Mouse (Mus musculus) embryo, embryonic 11.5 days (tissue): ENCODE results near the gene 2810459M11Rik.

Experiments
- DNase-seq: peaks from one replicate; pipeline ENCODE4 v3.0.0-alpha.2; 2012; ENCODE audit warnings: low read depth, low spot score

The 2810459M11Rik gene

DNA sequence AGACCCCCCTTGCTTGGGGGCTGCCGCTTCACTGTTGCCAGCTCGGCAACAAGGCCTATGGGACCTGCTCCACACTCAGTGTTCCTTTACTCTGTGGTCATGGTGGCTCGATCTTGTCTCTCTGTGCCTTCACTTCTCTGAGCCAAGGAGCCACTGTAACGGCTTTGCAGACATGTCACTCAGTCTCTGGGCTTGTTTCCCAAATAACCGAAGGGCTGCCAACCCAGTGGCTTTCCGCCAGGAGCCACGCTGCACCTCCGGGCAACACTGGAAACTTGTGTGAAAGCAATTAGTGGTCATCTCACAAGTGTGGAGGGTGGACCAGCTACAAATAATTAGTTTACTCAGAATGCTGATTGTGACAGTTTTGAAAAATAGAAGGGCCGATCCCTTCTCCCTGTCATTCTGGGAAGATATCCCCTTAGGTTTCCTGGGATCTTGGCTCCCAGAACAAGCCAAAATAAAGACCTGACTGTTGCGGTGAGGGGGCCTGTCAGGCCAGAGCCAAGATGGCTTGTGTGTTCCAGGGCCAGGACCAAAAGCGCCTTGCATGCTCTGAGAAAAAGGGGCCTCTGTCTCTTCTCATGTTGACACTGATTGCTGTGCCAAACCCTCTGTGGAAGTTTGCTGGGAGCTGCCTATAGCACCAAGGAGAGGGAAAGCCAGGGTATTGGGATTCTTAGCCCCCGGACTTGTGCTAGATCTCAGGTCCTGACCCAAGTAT, 7.7 kb downstream of the 2810459M11Rik start:
- DNase-seq: no peak

DNA sequence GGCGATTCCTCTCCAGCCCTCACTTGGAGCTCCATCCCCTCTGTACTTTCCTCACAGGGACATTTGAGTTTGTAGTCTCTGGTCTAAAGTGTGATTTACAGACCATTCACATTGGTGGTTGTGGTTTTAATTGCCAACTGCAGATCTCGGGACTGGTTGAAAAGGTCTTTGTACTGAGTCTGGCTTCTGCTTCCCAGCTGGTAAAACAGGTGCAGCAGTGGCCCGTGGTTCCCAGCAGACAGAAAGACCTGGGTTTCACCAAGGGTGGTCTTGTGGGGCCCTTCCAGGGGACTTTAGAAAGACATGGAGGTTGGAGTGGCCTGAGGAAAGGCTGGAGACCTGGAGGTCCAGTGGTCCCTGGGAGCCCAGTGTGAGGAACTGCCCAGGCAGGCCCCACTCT, 9.3 kb downstream of the 2810459M11Rik start:
- no peak for DNase-seq

DNA sequence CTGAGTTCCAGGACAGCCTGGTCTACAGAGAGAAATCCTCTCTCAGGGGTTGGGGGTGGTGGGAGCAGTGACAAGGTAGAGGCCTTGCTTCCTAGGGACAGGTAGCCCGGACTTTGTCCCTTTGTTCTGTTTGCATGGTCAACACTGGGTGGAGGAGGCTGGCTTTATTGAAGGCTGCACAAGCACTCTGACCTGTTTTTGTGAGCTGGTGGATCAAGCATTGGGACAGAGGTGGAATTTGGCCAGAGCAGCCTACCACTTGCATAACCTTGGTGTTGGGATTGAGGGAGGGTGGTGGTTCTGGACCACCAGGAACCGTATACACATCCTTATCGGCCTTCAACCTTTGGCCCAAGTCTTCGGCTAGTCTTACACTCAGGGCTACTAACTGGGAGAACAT, 10.6 kb downstream of the 2810459M11Rik start:
- no peak for DNase-seq

DNA sequence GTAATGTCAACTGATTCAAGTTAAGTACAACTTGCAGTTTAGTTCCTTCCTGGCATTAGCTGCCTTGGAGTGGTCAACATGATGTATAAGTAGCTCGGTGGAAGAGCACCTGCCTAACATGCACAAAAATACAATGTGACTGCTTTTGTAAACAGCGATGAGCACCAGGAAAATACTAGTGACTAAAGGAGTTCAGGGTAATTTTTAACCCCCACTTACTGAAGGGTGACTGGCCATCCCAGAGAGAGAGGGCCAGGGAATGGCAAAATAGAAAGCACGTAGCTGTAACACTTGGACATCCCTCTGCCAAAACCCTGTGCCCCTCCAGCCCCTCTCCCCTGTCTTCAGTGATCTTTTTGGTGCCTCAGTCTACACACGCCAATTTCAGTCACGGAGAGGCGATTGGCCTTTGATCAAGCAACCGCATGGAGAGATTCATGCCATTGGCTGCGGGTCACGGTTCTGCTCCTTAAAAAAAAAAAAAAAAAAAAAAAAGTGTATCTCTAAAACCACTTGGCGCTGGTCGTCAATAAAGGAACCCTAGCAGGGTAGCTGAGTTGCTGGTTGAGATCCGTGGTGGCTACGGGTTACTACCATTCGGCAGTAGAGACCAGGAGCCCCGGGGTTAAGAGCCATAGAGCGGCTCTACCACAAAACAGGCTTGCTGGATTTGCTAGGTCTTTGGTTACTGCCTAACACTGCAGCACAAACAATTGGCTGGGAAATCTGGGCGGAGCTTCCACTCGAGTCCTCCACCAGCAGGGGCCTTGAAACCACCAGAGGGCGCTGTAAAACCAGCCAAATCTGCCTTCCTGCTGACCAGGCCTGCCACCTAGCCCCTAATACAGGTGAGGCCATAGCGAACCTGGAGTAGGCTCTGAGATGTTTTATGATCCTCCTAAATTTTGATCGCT, 13.4 kb downstream of the 2810459M11Rik start:
- DNase-seq: peak; percentile 87

DNA sequence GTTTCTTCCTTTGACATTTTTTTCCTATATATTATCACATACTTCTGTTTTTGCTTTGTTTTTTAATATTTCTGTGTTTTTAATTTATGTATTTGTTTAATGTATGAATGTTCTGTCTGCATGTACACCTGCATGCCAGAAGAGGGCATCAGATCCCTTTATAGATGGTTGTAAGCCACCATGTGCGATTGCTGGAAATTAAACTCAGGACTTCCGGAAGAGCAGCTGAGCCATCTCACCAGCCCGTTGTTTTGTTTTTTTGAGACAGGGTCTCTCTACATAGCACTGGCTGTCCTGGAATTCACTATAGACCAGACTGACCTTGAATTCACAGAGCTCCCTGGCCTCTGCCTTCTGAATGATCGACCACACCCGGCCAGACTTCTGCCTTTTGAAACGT, 16.9 kb downstream of the 2810459M11Rik start:
- no peak for DNase-seq

DNA sequence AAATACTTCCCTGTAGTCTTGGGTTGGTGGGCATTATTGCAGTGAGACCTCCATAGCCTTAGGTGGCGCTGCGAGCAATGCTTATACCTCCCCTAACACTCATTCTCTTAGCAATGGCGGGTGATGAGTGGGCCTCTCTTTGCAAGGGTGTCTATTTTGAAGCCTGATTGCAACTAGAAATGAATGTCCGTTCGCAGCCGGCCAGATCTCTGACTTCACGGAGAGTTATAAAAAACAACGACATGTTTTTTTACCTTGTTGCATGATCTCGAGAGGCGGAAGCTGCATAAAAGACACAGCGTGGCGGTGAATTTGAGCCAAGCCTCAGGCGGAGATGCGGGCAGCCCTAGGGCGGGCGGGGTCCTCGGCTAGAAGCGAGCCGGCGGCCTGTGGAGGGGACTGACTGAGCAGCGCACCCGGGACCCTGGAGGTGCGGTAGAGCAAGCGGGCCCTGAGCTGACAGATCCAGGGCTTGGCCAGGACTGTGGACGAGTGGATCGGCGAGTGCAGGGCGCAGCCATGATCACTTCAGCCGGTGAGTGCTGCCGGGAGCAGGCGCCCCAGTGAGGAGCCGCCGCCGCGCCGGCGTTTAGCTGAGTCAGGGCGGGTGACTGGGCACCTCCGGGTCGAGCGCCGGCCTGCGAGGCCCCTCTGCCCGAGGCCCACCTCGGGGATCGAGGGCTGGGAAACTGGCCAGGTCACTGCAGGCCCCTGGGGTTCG, 18.8 kb downstream of the 2810459M11Rik start, which contains the start of gene Psmd1:
Psmd1 (plus strand) TSS at position 117 of the 721 bp plus-strand sequence.
- DNase-seq: peak; percentile 86

DNA sequence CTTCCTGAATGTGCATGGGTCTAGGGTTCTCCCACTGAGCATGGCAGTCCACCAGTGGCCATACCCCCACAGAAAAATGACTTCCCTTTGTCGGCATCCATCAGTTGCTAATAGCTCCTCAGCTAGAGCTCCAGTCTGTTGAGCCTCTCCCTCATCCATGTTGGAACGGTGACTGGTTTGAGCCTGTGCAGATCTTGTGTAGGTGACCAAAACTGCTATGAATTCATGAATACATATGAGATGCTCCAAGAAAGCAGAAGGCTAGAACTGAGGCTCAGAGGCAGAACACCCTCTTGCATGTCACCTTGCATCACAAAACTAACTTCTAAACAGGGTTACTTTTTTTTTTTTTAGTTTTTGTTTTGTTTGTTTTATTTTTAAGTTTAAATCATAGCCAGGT, 30.9 kb downstream of the 2810459M11Rik start:
- DNase-seq: no peak

DNA sequence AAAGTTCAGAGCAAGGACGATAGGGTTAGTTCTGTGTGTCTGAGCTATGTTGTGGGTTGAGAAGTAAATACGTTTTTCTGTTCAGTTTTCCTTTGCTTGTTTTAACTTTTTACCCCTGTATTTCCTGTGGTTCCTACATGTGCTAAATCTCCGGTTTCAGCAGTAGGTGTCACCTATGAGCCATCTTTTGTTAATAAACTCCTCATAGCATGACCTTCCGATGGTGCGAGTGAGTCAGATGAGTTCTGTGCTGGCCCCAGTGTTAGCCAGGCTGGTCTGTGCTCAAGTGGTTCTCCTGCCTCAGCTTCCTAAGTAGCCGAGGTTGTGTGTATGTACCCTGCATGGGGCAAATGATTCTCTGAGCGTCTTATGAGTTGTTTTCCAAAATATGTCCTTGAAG, 48.8 kb downstream of the 2810459M11Rik start:
- DNase-seq: no peak

DNA sequence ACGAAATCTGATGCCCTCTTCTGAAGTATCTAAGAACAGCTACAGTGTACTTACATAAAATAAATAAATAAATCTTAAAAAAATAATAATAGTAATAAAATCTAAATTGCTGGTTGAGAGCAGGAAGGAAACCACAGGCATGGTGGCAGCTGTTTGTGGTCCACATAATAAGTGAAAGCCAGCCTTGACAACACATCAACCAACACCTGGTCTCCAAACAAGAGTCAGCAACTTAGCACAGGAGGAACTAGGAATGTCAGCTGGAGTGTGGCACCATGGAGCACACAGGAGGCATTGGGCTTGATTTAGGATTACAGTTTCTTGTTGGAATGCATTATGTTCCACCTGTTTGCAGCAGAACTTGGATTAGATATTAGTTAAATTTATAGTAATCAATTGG, 59.4 kb downstream of the 2810459M11Rik start:
- DNase-seq: no peak
